Mouse (Mus musculus) bone marrow, adult 2 months (tissue): ENCODE measurements around the gene Aagab. TPM values are rescaled to one million over a fixed set of nuclear protein-coding genes. Genes with fewer than 3 reads are reported as not detected.

Experiments
- H3K27ac ChIP-seq: fragments of 200-500 bp; 2 replicates; pipeline ENCODE4 v1.5.1; 2012; ENCODE audit warnings: low read depth, mild to moderate bottlenecking, control low read depth, inconsistent platforms, low read length; ENCODE audit not compliant: control insufficient read depth, poor library complexity, insufficient read depth
- H3K4me1 ChIP-seq: fragments of 200-500 bp; 2 replicates; pipeline ENCODE4 v1.6.1; 2011; ENCODE audit warnings: low read length; ENCODE audit not compliant: control insufficient read depth, insufficient read depth
- H3K4me3 ChIP-seq: fragments of 200-500 bp; replicated peaks from 2 replicates; pipeline ENCODE3; 2011; ENCODE audit warnings: mild to moderate bottlenecking, low read depth, low read length, control low read depth; ENCODE audit not compliant: control insufficient read depth
- CTCF ChIP-seq: fragments of 200-500 bp; IDR thresholded peaks from 2 replicates; pipeline ENCODE4 v1.5.1; 2011; ENCODE audit warnings: low read length, control low read depth; ENCODE audit not compliant: control insufficient read depth, insufficient read depth
- POLR2A ChIP-seq: fragments of 200-500 bp; IDR thresholded peaks from 2 replicates; pipeline ENCODE4 v1.6.1; 2011; ENCODE audit warnings: low read depth, mild to moderate bottlenecking, control low read depth, low read length, borderline replicate concordance; ENCODE audit not compliant: control insufficient read depth
- WGBS: fragments of 180-500 bp; shearing (Covaris S2); methylation state at CpG from one replicate; pipeline ENCODE4 v1.1.7; 2018; 5-methylcytosine and 5-hydroxymethylcytosine counted together
- polyA plus RNA-seq: library from polyadenylated mRNA; stranded (reverse); fragments of >200 nt; gene quantifications from 2 replicates; pipeline ENCODE4 v1.2.4, GENCODE M21; 2011; ENCODE audit warnings: low replicate concordance; ENCODE audit not compliant: missing spikeins, insufficient read depth, insufficient read length

The Aagab gene
- polyA plus RNA-seq, 1 experiment = 13.9 TPM

GRCm38 (mm10) chr9:63625090-63625756 lies 22.8 kb downstream of the Aagab start:
- 87% methylated on average over 9 of the region's 9 CpGs for WGBS

GRCm38 (mm10) chr9:63632045-63632444 lies 29.6 kb downstream of the Aagab start:
- 96% methylated on average over 4 of the region's 4 CpGs for WGBS
- H3K4me3 ChIP-seq = no peak overlapping the region
- no peaks in the 10 kb centered on the region for H3K4me1 ChIP-seq
- TF ChIP-seq POLR2A (no peak), CTCF (no peak)
- H3K27ac ChIP-seq = no peak overlapping the region

More at GRCm38 (mm10) chr9:63625090-63625756, 22.8 kb downstream of the Aagab start:
- Histone ChIP-seq H3K4me3 (no peak overlapping the region), H3K4me1 (no peaks in the 10 kb centered on the region), H3K27ac (no peak overlapping the region)
- TF ChIP-seq CTCF (no peak), POLR2A (no peak)

GRCm38 (mm10) chr9:63632924-63633323 lies 30.5 kb downstream of the Aagab start:
- Histone ChIP-seq H3K4me1 (no peaks in the 10 kb centered on the region), H3K4me3 (no peak overlapping the region), H3K27ac (no peak overlapping the region)
- 88% methylated on average over 11 of the region's 11 CpGs for WGBS
- no peak for TF ChIP-seq CTCF
- no peak for TF ChIP-seq POLR2A

- 85% methylated on average over 7 of the region's 7 CpGs for WGBS
- no peak for TF ChIP-seq CTCF
- no peak for TF ChIP-seq POLR2A
- Histone ChIP-seq H3K4me3 (no peak overlapping the region), H3K4me1 (no peaks in the 10 kb centered on the region), H3K27ac (no peak overlapping the region)
Measured at GRCm38 (mm10) chr9:63633334-63633733, 30.9 kb downstream of the Aagab start.

- no peak for TF ChIP-seq CTCF
- TF ChIP-seq POLR2A = no peak
- Histone ChIP-seq H3K27ac (no peak overlapping the region), H3K4me3 (no peak overlapping the region), H3K4me1 (no peaks in the 10 kb centered on the region)
- 90% methylated on average over 7 of the region's 7 CpGs for WGBS
Measured at GRCm38 (mm10) chr9:63636113-63636512, 33.7 kb downstream of the Aagab start.

GRCm38 (mm10) chr9:63641983-63642646 lies 39.7 kb downstream of the Aagab start:
- H3K4me1 ChIP-seq = peaks cover 2% of the 10 kb centered on the region
- no peak overlapping the region for H3K27ac ChIP-seq
- 50% methylated on average over 4 of the region's 4 CpGs for WGBS
- no peak overlapping the region for H3K4me3 ChIP-seq
- TF ChIP-seq POLR2A (no peak), CTCF (no peak)

- 83% methylated on average over 6 of the region's 6 CpGs for WGBS
- Histone ChIP-seq H3K4me3 (no peak overlapping the region), H3K4me1 (peaks cover 2% of the 10 kb centered on the region), H3K27ac (no peak overlapping the region)
- TF ChIP-seq CTCF = no peak
- no peak for TF ChIP-seq POLR2A
Measured at GRCm38 (mm10) chr9:63644011-63644410, 41.6 kb downstream of the Aagab start.

GRCm38 (mm10) chr9:63645084-63645483 lies 42.6 kb downstream of the Aagab start:
- WGBS = 89% methylated on average over 8 of the region's 8 CpGs
- TF ChIP-seq POLR2A = no peak
- TF ChIP-seq CTCF = no peak
- H3K27ac ChIP-seq = no peak overlapping the region
- H3K4me3 ChIP-seq = no peak overlapping the region
- peaks cover 2% of the 10 kb centered on the region for H3K4me1 ChIP-seq
